Mouse (Mus musculus): Measurements from ENCODE around the gene Vwa1.

DNA sequence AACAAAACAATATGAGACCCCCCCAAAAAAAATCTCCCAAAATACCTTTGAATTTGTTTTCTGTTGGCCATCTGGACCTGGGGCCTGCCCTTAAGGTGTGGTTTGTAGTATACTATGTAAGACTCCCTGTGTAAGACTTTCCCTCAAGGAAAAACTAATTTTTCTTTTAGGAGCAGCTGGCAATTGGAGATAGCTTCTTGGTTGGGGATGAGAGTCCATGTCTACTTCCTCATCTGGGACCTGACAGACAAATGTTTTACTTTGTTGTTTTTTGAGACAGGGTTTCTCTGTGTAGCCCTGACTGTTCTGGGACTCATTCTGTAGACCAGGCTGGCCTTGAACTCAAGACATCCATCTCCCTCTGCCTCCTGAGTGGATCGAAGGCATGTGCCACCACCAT is 27.6 kb upstream of the Vwa1 start:
- TF ChIP-seq EP300 (IDR thresholded peaks at IDR 0.05; ENCODE audit: low read depth in 1 of 2, low read length in 2 of 2) (peak in 1 of 2 experiments; percentile 40; a peak in 1 of 4 replicates), CTCF (IDR thresholded peaks at IDR 0.05 in 2 of 3, conservative IDR thresholded peaks at IDR 0.05 in 1 of 3; ENCODE audit: control insufficient read depth in 1 of 3, insufficient read depth in 1 of 3, low read depth in 2 of 3, low read length in 3 of 3, poor library complexity in 1 of 3, severe bottlenecking in 1 of 3) (no peak), POLR2A (IDR thresholded peaks at IDR 0.05; ENCODE audit: control insufficient read depth in 1 of 2, insufficient read depth in 1 of 2, low read depth in 1 of 2, low read length in 2 of 2, poor library complexity in 1 of 2) (no peak), POLR2AphosphoS2 (IDR thresholded peaks at IDR 0.05; ENCODE audit: low read length) (no peak), TCF12 (IDR thresholded peaks at IDR 0.05; ENCODE audit: low read depth, low read length) (0 out of 2 replicates have a peak, but pooled peaks have one; percentile 13), GATA1 (IDR thresholded peaks at IDR 0.05; ENCODE audit: low read depth, low read length) (0 out of 2 replicates have a peak, but pooled peaks have one; percentile 15), SMC3 (IDR thresholded peaks at IDR 0.05; ENCODE audit: low read depth, low read length) (no peak), ZMIZ1 (IDR thresholded peaks at IDR 0.05; ENCODE audit: low read depth, low read length) (no peak), ZKSCAN1 (IDR thresholded peaks at IDR 0.05; ENCODE audit: low read depth, low read length) (no peak), GABPA (IDR thresholded peaks at IDR 0.05; ENCODE audit: low read depth, low read length) (no peak), MXI1 (IDR thresholded peaks at IDR 0.05; ENCODE audit: low read depth, low read length) (no peak)

Measured in MEL (cell line).